Mouse (Mus musculus): Measurements from ENCODE around the gene Cmtm7. TPM values are rescaled to one million over a fixed set of nuclear protein-coding genes. Genes with fewer than 3 reads are reported as not detected.

Cmtm7 gene
- polyA plus RNA-seq, 1 experiment from 2014 or later = 25.6 TPM

GRCm38 (mm10) chr9:114761848-114762247 lies 19.8 kb downstream of the Cmtm7 start:
- Histone ChIP-seq H3K9ac (ENCODE audit: low read length) (no peak overlapping the region), H3K36me3 (ENCODE audit: control insufficient read depth, insufficient read depth, low read length) (no peaks in the 10 kb centered on the region), H3K27ac (ENCODE audit: low read depth, low read length) (no peak overlapping the region), H3K4me2 (ENCODE audit: low read length) (no peak overlapping the region), H3K9me3 (replicated peaks; ENCODE audit: control insufficient read depth, low read length) (no peaks in the 10 kb centered on the region), H3K4me3 (ENCODE audit: low read depth, low read length) (no peak overlapping the region), H3K4me1 (ENCODE audit: control insufficient read depth, insufficient read depth, low read length) (peaks cover 7% of the 10 kb centered on the region), H3K27me3 (replicated peaks; ENCODE audit: control insufficient read depth, insufficient read depth, low read length) (no peaks in the 10 kb centered on the region)
- DNase-seq (ENCODE audit: low spot score) (no peak), ATAC-seq (no peak)
- WGBS = 74% methylated on average over 11 of the region's 11 CpGs

GRCm38 (mm10) chr9:114760353-114760752 lies 21.3 kb downstream of the Cmtm7 start:
- Histone ChIP-seq H3K4me3 (ENCODE audit: low read depth, low read length) (no peak overlapping the region), H3K36me3 (ENCODE audit: control insufficient read depth, insufficient read depth, low read length) (no peaks in the 10 kb centered on the region), H3K27ac (ENCODE audit: low read depth, low read length) (no peak overlapping the region), H3K9ac (ENCODE audit: low read length) (no peak overlapping the region), H3K27me3 (replicated peaks; ENCODE audit: control insufficient read depth, insufficient read depth, low read length) (no peaks in the 10 kb centered on the region), H3K9me3 (replicated peaks; ENCODE audit: control insufficient read depth, low read length) (no peaks in the 10 kb centered on the region), H3K4me1 (ENCODE audit: control insufficient read depth, insufficient read depth, low read length) (0 out of 2 replicates have a peak, but pooled peaks cover 3% of the 10 kb centered on the region), H3K4me2 (ENCODE audit: low read length) (no peak overlapping the region)
- no peak for DNase-seq (ENCODE audit: low spot score)
- 76% methylated on average over 5 of the region's 5 CpGs for WGBS
- ATAC-seq = no peak

GRCm38 (mm10) chr9:114759886-114760285 lies 21.8 kb downstream of the Cmtm7 start:
- no peak overlapping the region for H3K9ac ChIP-seq (ENCODE audit: low read length)
- no peaks in the 10 kb centered on the region for H3K27me3 ChIP-seq (replicated peaks; ENCODE audit: control insufficient read depth, insufficient read depth, low read length)
- H3K4me2 ChIP-seq (ENCODE audit: low read length) = no peak overlapping the region
- no peak overlapping the region for H3K27ac ChIP-seq (ENCODE audit: low read depth, low read length)
- H3K4me3 ChIP-seq (ENCODE audit: low read depth, low read length) = no peak overlapping the region
- WGBS = 45% methylated on average over 4 of the region's 4 CpGs
- DNase-seq (ENCODE audit: low spot score) (no peak), ATAC-seq (0 out of 2 replicates have a peak, but pooled peaks have one; percentile 34)
- H3K9me3 ChIP-seq (replicated peaks; ENCODE audit: control insufficient read depth, low read length) = no peaks in the 10 kb centered on the region
- no peaks in the 10 kb centered on the region for H3K36me3 ChIP-seq (ENCODE audit: control insufficient read depth, insufficient read depth, low read length)
- H3K4me1 ChIP-seq (ENCODE audit: control insufficient read depth, insufficient read depth, low read length) = 0 out of 2 replicates have a peak, but pooled peaks cover 3% of the 10 kb centered on the region

DNA sequence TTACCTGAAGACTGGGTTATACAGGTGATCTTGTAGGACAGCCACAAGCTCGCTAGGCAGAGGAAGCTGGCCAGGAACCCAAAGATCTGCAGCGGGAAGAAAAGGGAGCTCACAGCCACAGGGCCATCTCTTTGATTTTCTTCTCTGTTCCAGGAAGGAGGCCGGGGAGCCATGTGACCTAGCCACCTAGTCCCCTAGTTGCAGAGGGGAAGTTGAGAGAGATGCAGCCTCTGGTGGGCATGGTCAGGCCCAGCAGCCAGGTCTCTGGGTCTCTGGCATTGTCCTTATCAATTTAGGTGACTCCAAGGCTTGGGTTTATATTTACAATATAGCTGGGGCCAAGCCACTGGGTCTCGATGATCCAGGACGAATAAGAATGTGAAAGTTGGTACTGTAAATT lies 22.9 kb downstream of the Cmtm7 start:
- Histone ChIP-seq H3K36me3 (ENCODE audit: control insufficient read depth, insufficient read depth, low read length) (no peaks in the 10 kb centered on the region), H3K9ac (ENCODE audit: low read length) (no peak overlapping the region), H3K4me1 (ENCODE audit: control insufficient read depth, insufficient read depth, low read length) (0 out of 2 replicates have a peak, but pooled peaks cover 3% of the 10 kb centered on the region), H3K4me3 (ENCODE audit: low read depth, low read length) (no peak overlapping the region), H3K9me3 (replicated peaks; ENCODE audit: control insufficient read depth, low read length) (no peaks in the 10 kb centered on the region), H3K4me2 (ENCODE audit: low read length) (no peak overlapping the region), H3K27me3 (replicated peaks; ENCODE audit: control insufficient read depth, insufficient read depth, low read length) (no peaks in the 10 kb centered on the region), H3K27ac (ENCODE audit: low read depth, low read length) (no peak overlapping the region)
- DNase-seq (ENCODE audit: low spot score) (no peak), ATAC-seq (no peak)
- WGBS = 89% methylated on average over 5 of the region's 5 CpGs

DNA sequence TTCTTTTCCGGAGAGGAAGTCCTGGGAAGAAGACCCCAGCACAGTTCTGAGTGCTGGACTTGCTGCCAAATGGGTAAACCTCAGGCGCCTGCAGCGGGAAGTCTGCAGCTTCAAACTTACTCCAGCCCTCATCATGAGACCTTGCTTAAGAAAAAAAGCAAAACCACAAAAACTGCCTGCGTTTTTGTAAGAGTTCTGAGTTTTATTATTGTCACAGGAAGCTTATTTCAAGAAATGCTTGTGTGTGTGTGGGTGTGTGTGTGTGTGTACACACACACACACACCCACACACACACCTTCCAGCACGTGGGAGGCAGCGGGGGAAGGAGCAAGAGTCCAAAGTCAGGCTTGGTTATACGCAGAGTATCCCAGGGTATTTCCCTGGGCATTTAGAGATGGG lies 23.4 kb downstream of the Cmtm7 start:
- H3K4me1 ChIP-seq (ENCODE audit: control insufficient read depth, insufficient read depth, low read length) = peaks cover 3% of the 10 kb centered on the region; the same call in 1 of the 2 replicates
- no peaks in the 10 kb centered on the region for H3K36me3 ChIP-seq (ENCODE audit: control insufficient read depth, insufficient read depth, low read length)
- H3K27ac ChIP-seq (ENCODE audit: low read depth, low read length) = no peak overlapping the region
- H3K27me3 ChIP-seq (replicated peaks; ENCODE audit: control insufficient read depth, insufficient read depth, low read length) = no peaks in the 10 kb centered on the region
- no peaks in the 10 kb centered on the region for H3K9me3 ChIP-seq (replicated peaks; ENCODE audit: control insufficient read depth, low read length)
- DNase-seq (ENCODE audit: low spot score) (no peak), ATAC-seq (no peak)
- 83% methylated on average over 7 of the region's 7 CpGs for whole genome bisulfite sequencing
- H3K9ac ChIP-seq (ENCODE audit: low read length) = no peak overlapping the region
- no peak overlapping the region for H3K4me3 ChIP-seq (ENCODE audit: low read depth, low read length)
- no peak overlapping the region for H3K4me2 ChIP-seq (ENCODE audit: low read length)

- H3K4me3 ChIP-seq (ENCODE audit: low read depth, low read length) = peak overlapping the region; percentile 35
- ATAC-seq (peak; percentile 93), DNase-seq (ENCODE audit: low spot score) (peak; percentile 86)
- H3K4me1 ChIP-seq (ENCODE audit: control insufficient read depth, insufficient read depth, low read length) = peaks cover 7% of the 10 kb centered on the region
- H3K9ac ChIP-seq (ENCODE audit: low read length) = peak overlapping the region; percentile 63
- H3K36me3 ChIP-seq (ENCODE audit: control insufficient read depth, insufficient read depth, low read length) = peaks cover 17% of the 10 kb centered on the region
- H3K9me3 ChIP-seq (replicated peaks; ENCODE audit: control insufficient read depth, low read length) = no peaks in the 10 kb centered on the region
- 5% methylated on average over 36 of the region's 36 CpGs for WGBS
- H3K4me2 ChIP-seq (ENCODE audit: low read length) = peak overlapping the region; percentile 66
- no peaks in the 10 kb centered on the region for H3K27me3 ChIP-seq (replicated peaks; ENCODE audit: control insufficient read depth, insufficient read depth, low read length)
- peak overlapping the region; percentile 52; the same call in 1 of the 2 replicates for H3K27ac ChIP-seq (ENCODE audit: low read depth, low read length)
These were observed 28.7 kb downstream of the Cmtm7 start for GRCm38 (mm10) chr9:114752863-114753484.

GRCm38 (mm10) chr9:114752311-114752710 lies 29.3 kb downstream of the Cmtm7 start:
- Histone ChIP-seq H3K27me3 (replicated peaks; ENCODE audit: control insufficient read depth, insufficient read depth, low read length) (no peaks in the 10 kb centered on the region), H3K4me3 (ENCODE audit: low read depth, low read length) (peak overlapping the region; percentile 35), H3K9ac (ENCODE audit: low read length) (no peak overlapping the region; the same call in 1 of the 2 replicates), H3K9me3 (replicated peaks; ENCODE audit: control insufficient read depth, low read length) (no peaks in the 10 kb centered on the region), H3K36me3 (ENCODE audit: control insufficient read depth, insufficient read depth, low read length) (peaks cover 23% of the 10 kb centered on the region), H3K4me1 (ENCODE audit: control insufficient read depth, insufficient read depth, low read length) (peaks cover 7% of the 10 kb centered on the region), H3K27ac (ENCODE audit: low read depth, low read length) (0 out of 2 replicates have a peak overlapping the region, but pooled peaks have one; percentile 52), H3K4me2 (ENCODE audit: low read length) (peak overlapping the region; percentile 66)
- DNase-seq (ENCODE audit: low spot score) (no peak), ATAC-seq (no peak)
- 72% methylated on average over 9 of the region's 9 CpGs for WGBS

GRCm38 (mm10) chr9:114751582-114751981 lies 30.1 kb downstream of the Cmtm7 start:
- no peak overlapping the region for H3K4me3 ChIP-seq (ENCODE audit: low read depth, low read length)
- H3K27ac ChIP-seq (ENCODE audit: low read depth, low read length) = no peak overlapping the region
- H3K9ac ChIP-seq (ENCODE audit: low read length) = no peak overlapping the region
- no peak overlapping the region for H3K4me2 ChIP-seq (ENCODE audit: low read length)
- H3K27me3 ChIP-seq (replicated peaks; ENCODE audit: control insufficient read depth, insufficient read depth, low read length) = no peaks in the 10 kb centered on the region
- no peaks in the 10 kb centered on the region for H3K9me3 ChIP-seq (replicated peaks; ENCODE audit: control insufficient read depth, low read length)
- peaks cover 7% of the 10 kb centered on the region for H3K4me1 ChIP-seq (ENCODE audit: control insufficient read depth, insufficient read depth, low read length)
- DNase-seq (ENCODE audit: low spot score) (no peak), ATAC-seq (no peak)
- 84% methylated on average over 3 of the region's 3 CpGs for WGBS
- peaks cover 26% of the 10 kb centered on the region for H3K36me3 ChIP-seq (ENCODE audit: control insufficient read depth, insufficient read depth, low read length)

DNA sequence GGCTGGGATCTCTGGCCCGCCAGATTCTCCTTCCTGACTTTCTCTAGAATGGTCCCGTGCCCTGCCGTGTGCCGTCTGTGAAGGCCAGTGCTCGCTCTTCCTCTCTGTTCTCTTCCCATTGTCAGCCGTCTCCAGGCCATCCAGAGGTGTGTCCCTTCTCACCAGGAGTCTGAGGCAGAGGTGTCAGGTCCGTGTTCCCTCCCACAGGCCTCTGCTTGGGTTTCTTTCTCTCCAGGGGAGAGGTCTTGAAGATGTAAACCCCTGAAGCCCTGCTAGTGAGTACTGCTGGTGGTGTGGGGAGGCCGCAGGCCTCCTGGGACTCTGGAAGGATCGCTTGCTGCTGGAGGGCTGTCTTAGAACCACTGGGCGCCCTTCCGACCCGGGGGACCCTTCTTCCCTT lies 34.2 kb downstream of the Cmtm7 start:
- Histone ChIP-seq H3K4me2 (ENCODE audit: low read length) (no peak overlapping the region), H3K9me3 (replicated peaks; ENCODE audit: control insufficient read depth, low read length) (no peaks in the 10 kb centered on the region), H3K4me3 (ENCODE audit: low read depth, low read length) (no peak overlapping the region), H3K27ac (ENCODE audit: low read depth, low read length) (no peak overlapping the region), H3K36me3 (ENCODE audit: control insufficient read depth, insufficient read depth, low read length) (peaks cover 31% of the 10 kb centered on the region), H3K27me3 (replicated peaks; ENCODE audit: control insufficient read depth, insufficient read depth, low read length) (no peaks in the 10 kb centered on the region), H3K4me1 (ENCODE audit: control insufficient read depth, insufficient read depth, low read length) (no peaks in the 10 kb centered on the region), H3K9ac (ENCODE audit: low read length) (no peak overlapping the region)
- 92% methylated on average over 12 of the region's 12 CpGs for WGBS
- DNase-seq (ENCODE audit: low spot score) = no peak
- no peak for ATAC-seq

Measured in forebrain, embryonic 14.5 days (tissue).